Mouse (Mus musculus) midbrain, embryonic 15.5 days (tissue): Measurements from ENCODE around the gene Gpc1. TPM values are rescaled to one million over a fixed set of nuclear protein-coding genes. Genes with fewer than 3 reads are reported as not detected.

ENCODE experiments used
- ATAC-seq: fragments of 200-750 bp; cut with Nextera tagmentation; replicated peaks from 2 replicates; pipeline ENCODE4 v1.8.0; 2017; ENCODE audit warnings: moderate TSS enrichment
- H3K27ac ChIP-seq: fragments of 300-500 bp; sonication (generic); 2 replicates; pipeline ENCODE4 v1.5.1; 2015; ENCODE audit warnings: mild to moderate bottlenecking, inconsistent platforms
- H3K27me3 ChIP-seq: fragments of 300-500 bp; sonication (generic); replicated peaks from 2 replicates; pipeline ENCODE4 v1.6.1; 2015; ENCODE audit warnings: inconsistent platforms
- H3K36me3 ChIP-seq: fragments of 300-500 bp; sonication (generic); replicated peaks from 2 replicates; pipeline ENCODE4 v1.6.1; 2015; ENCODE audit warnings: inconsistent platforms
- H3K4me1 ChIP-seq: fragments of 300-500 bp; sonication (generic); 2 replicates; pipeline ENCODE4 v1.6.1; 2015; ENCODE audit warnings: inconsistent platforms
- H3K4me2 ChIP-seq: fragments of 300-500 bp; sonication (generic); 2 replicates; pipeline ENCODE4 v1.6.1; 2015; ENCODE audit warnings: inconsistent platforms, mild to moderate bottlenecking, moderate library complexity
- H3K4me3 ChIP-seq: fragments of 300-500 bp; sonication (generic); 2 replicates; pipeline ENCODE4 v1.5.1; 2015; ENCODE audit warnings: mild to moderate bottlenecking, inconsistent platforms
- H3K9ac ChIP-seq: fragments of 300-500 bp; sonication (generic); 2 replicates; pipeline ENCODE4 v1.6.1; 2015; ENCODE audit warnings: mild to moderate bottlenecking, inconsistent platforms
- H3K9me3 ChIP-seq: fragments of 300-500 bp; sonication (generic); 2 replicates; pipeline ENCODE4 v1.6.1; 2016; ENCODE audit warnings: inconsistent platforms
- WGBS: fragments of 180-500 bp; shearing (Covaris S2); methylation state at CpG from one replicate; pipeline ENCODE4 v1.1.7; 2015; ENCODE audit warnings: mixed read lengths; 5-methylcytosine and 5-hydroxymethylcytosine counted together
- polyA plus RNA-seq: library from polyadenylated mRNA; unstranded; fragments of >200 nt; fragmentation: Nextera tagmentation; extraction: Ambion mirVana; gene quantifications from 2 replicates; pipeline ENCODE4 v1.2.1, GENCODE M21; 2015

Gpc1 gene
- 62.3 and 66.1 TPM in 2 replicates for polyA plus RNA-seq

DNA sequence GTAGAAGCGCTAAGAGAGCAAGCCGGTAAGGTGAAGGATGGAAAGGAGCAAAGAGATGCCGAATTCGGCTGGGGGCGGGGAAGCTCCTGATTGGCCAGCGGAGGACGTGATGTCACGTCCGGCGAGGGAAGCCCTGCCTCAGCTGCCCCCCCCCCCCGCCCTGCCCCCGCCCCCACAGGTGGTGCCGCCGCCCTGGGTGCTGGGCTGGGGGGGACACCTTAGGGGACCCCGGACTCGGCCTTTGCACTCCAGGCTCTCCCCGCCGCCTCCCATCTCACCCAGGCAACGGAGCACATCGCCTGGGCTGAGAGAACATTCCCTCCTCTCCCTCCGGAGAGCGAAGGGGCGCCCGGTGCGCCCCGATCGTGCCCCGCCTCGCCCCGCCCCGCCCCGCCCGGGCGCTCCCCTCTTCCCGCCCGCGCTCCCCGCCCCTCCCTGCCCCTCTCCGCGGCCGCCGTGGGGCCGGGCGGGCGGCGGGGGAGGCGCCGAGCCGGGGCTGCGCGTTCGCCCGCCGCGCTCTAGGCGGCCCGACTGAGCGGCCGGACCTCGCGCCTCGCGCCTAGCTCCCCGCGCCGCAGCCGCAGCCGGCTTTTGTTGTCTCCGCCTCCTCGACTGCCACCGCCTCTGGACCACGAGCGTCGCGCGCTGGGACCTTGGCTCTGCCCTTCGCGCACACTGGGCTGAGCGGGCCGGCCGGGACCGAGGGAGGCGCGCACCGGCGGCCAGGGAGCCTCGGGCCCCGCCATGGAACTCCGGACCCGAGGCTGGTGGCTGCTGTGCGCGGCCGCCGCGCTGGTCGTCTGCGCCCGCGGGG lies at the start of gene Gpc1:
Gene Gpc1, plus strand, starts transcription at position 458 of the 814 bp plus-strand sequence.
- no peaks in the 10 kb centered on the region for H3K36me3 ChIP-seq
- no peaks in the 10 kb centered on the region for H3K9me3 ChIP-seq
- peak within 1 kb of the TSS; percentile 93 for H3K27ac ChIP-seq
- peaks cover 37% of the 10 kb centered on the region for H3K4me1 ChIP-seq
- peak within 1 kb of the TSS; percentile 94 for H3K9ac ChIP-seq
- H3K27me3 ChIP-seq: 0 out of 2 replicates have a peak, but pooled peaks cover 2% of the 10 kb centered on the region
- H3K4me2 ChIP-seq: peak within 1 kb of the TSS; percentile 81
- WGBS: under 1% methylated on average over 67 of the region's 99 CpGs
- H3K4me3 ChIP-seq: peak within 1 kb of the TSS; percentile 81
- ATAC-seq: peak; percentile 86

DNA sequence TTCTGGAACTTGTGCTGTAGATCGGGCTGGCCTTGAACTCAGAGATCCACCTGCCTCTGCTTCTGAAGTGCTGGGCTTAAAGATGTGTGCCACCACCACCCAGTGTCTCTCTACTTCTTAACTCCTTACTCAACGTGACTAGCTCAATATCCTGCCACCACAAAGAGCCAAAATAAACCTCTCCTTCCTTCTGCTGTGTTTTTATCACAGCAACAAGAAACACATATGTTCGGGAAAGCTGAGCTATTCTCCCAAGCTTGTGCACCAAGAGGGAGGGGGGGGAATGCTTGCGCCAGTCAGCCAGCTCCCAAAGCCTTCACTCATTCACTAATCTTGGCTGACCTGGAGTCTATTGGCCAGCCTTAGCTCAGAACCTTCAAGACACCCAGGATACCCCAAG lies 49.6 kb upstream of the Gpc1 start:
- no peaks in the 10 kb centered on the region for H3K36me3 ChIP-seq
- H3K27ac ChIP-seq: no peak overlapping the region
- no peaks in the 10 kb centered on the region for H3K9me3 ChIP-seq
- H3K27me3 ChIP-seq: no peaks in the 10 kb centered on the region
- no peak overlapping the region for H3K4me2 ChIP-seq
- H3K9ac ChIP-seq: no peak overlapping the region
- no peak overlapping the region for H3K4me3 ChIP-seq
- no peaks in the 10 kb centered on the region for H3K4me1 ChIP-seq
- WGBS: 83% methylated on average over 4 of the region's 4 CpGs
- ATAC-seq: no peak

DNA sequence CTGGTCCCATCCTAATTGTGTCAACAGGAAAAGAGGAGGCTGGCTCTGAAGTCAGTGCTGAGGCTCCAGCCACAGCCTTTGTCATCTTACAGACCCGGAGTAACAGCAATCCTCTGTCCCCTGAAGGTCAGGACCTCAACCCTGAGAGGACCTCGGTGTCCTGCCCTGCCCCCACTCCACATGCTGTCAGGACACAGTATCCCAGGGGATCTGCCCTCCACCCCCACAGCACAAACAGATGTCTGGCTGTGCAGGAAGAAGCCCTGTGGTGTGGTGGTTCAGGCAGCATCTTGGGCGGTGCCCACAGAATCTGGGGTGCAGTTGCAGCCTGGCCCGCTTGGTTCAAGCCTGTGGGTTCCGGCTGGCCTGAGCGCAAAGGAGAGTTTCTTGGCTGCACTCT lies 48.9 kb upstream of the Gpc1 start:
- Histone ChIP-seq H3K9ac (no peak overlapping the region), H3K4me1 (no peaks in the 10 kb centered on the region), H3K4me2 (no peak overlapping the region), H3K9me3 (no peaks in the 10 kb centered on the region), H3K27me3 (no peaks in the 10 kb centered on the region), H3K4me3 (no peak overlapping the region), H3K27ac (no peak overlapping the region), H3K36me3 (no peaks in the 10 kb centered on the region)
- 62% methylated on average over 6 of the region's 6 CpGs for WGBS
- ATAC-seq: no peak

DNA sequence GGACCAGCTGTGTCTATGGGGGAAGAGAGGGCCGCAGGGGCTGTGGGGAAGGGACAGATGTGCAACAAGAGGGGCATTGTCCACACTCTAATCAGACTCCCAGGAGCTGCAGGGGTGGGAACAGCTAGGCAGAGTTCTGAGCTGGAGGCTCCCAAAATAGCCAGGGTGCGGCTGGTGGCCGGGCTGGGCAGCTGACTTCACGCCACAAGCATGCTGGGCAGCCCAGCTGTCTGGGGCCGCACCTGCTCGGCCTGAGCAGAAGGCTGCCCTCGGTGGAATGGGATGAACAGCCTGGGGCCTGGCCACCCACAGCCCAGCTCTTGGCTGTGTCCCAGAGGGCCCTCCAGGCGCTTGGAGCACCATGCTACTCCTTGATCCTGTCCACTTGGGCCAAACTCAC lies 44.2 kb upstream of the Gpc1 start:
- no peak overlapping the region for H3K27ac ChIP-seq
- 65% methylated on average over 8 of the region's 8 CpGs for WGBS
- no peaks in the 10 kb centered on the region for H3K27me3 ChIP-seq
- H3K4me3 ChIP-seq: no peak overlapping the region
- H3K4me1 ChIP-seq: peaks cover 10% of the 10 kb centered on the region; the same call in 1 of the 2 replicates
- no peaks in the 10 kb centered on the region for H3K9me3 ChIP-seq
- no peak overlapping the region for H3K9ac ChIP-seq
- no peaks in the 10 kb centered on the region for H3K36me3 ChIP-seq
- no peak overlapping the region for H3K4me2 ChIP-seq
- ATAC-seq: no peak

DNA sequence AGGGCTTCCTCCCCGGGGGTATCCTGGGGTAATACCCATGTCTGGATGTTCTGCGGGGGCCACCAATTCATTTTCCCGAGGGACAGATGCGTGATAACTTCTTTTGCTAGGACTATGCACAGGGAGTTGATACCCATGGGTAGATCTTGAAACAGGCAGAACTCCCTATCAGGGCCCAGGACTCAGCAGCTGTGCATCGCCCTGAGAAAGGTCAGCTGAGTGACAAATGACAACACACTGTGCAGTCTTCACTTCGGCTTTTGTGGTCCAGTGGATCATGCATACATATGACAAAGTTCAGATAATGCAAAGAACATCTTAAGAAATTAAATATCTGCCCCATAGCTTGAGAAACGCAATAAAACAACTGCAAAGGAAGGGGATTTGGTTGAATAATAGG lies 43.4 kb upstream of the Gpc1 start:
- 89% methylated on average over 7 of the region's 7 CpGs for WGBS
- no peak for ATAC-seq

DNA sequence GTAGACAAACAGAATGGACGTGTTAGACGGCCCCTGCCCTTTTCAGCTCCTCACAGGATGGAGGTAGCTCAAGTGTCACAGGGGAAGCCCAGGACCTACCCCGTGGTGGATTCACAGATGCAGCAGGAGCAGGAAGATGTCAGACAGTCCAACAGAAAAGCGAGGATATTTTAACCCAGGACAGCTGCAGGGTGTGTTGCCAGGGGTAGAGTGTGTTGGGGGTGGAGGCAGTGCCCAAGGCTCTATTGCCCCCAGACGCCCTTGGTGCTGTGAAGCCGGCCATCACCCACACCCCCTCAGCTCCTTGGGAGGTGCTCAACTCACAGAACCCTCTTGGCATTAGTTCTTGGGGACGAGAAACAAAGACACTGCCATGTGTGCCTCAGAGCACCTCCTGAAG lies 40.8 kb upstream of the Gpc1 start:
- Histone ChIP-seq H3K9me3 (no peaks in the 10 kb centered on the region), H3K27ac (no peak overlapping the region), H3K27me3 (no peaks in the 10 kb centered on the region), H3K36me3 (no peaks in the 10 kb centered on the region), H3K9ac (no peak overlapping the region), H3K4me3 (no peak overlapping the region), H3K4me2 (peak overlapping the region; percentile 22), H3K4me1 (peaks cover 10% of the 10 kb centered on the region; the same call in 1 of the 2 replicates)
- WGBS: 35% methylated on average over 7 of the region's 7 CpGs
- ATAC-seq: 0 out of 2 replicates have a peak, but pooled peaks have one; percentile 27

More for the DNA sequence above, 43.4 kb upstream of the Gpc1 start:
- H3K4me3 ChIP-seq: no peak overlapping the region
- no peaks in the 10 kb centered on the region for H3K27me3 ChIP-seq
- H3K27ac ChIP-seq: no peak overlapping the region
- H3K4me1 ChIP-seq: peaks cover 10% of the 10 kb centered on the region; the same call in 1 of the 2 replicates
- no peak overlapping the region for H3K4me2 ChIP-seq
- no peaks in the 10 kb centered on the region for H3K9me3 ChIP-seq
- H3K9ac ChIP-seq: no peak overlapping the region
- no peaks in the 10 kb centered on the region for H3K36me3 ChIP-seq

DNA sequence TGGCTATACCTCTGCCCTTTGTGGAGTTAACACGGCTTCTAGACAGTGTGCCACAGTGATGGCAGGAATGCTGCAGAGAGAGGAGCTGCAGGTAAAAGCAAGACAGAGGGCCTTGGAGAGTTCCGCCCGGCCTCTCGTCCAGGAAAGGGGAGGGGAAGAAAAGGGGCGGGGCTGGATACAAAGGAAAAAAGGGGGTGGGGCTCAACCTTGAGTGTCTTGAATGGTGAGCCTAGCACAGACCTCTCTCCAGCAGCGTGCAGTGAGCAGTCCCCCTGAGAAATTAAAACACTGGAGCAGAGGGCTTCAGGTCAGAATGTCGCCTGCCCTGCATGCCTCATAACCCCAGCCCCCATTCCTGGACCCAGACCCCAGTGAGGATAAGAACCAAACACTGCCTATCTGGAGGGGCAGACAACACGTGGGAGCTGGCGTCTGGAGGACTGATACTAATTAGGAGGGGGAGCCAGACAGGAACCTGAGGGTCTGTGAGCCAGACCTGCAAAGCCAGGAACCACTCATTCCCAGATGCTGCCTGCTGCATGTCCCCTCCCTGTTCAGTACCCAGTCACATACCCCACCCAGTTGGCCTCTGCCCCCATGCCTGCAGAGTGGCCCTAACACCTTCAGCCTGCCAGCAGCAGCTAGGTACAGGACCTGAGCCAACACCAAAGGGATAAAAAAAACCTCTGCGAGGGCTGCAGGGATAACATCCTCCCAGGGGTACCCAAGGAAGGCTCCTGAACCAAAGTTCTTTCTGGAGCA lies 40.2 kb upstream of the Gpc1 start:
- no peaks in the 10 kb centered on the region for H3K36me3 ChIP-seq
- H3K27me3 ChIP-seq: no peaks in the 10 kb centered on the region
- no peak overlapping the region for H3K27ac ChIP-seq
- WGBS: 4% methylated on average over 10 of the region's 10 CpGs
- no peak overlapping the region for H3K9ac ChIP-seq
- no peak; the same call in 1 of the 2 replicates for ATAC-seq
- no peaks in the 10 kb centered on the region for H3K9me3 ChIP-seq
- peaks cover 10% of the 10 kb centered on the region; the same call in 1 of the 2 replicates for H3K4me1 ChIP-seq
- no peak overlapping the region for H3K4me3 ChIP-seq
- H3K4me2 ChIP-seq: peak overlapping the region; percentile 22

DNA sequence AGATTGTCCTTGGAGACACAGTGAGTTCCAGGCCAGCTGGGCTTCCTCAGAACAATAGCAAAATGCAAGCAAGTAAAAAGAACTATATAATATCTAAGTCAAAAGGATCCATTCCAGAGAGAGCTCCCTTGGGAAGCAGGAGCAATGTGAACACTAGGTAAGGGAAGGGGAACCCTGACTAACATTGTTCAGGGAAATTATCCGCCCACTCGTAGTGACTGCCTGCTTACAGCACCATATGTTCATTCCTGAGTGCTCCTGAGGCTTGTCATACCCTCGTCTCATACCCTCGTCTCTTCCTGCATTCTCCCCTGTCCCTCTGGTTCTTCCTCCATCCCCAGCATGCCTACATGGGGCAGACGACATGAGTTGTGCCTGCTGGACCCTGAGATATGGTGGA lies 37.7 kb upstream of the Gpc1 start:
- Histone ChIP-seq H3K9me3 (no peaks in the 10 kb centered on the region), H3K36me3 (no peaks in the 10 kb centered on the region), H3K27me3 (no peaks in the 10 kb centered on the region), H3K27ac (no peak overlapping the region), H3K9ac (no peak overlapping the region), H3K4me2 (no peak overlapping the region), H3K4me1 (peaks cover 10% of the 10 kb centered on the region; the same call in 1 of the 2 replicates), H3K4me3 (no peak overlapping the region)
- 76% methylated on average over 5 of the region's 5 CpGs for WGBS
- no peak for ATAC-seq

DNA sequence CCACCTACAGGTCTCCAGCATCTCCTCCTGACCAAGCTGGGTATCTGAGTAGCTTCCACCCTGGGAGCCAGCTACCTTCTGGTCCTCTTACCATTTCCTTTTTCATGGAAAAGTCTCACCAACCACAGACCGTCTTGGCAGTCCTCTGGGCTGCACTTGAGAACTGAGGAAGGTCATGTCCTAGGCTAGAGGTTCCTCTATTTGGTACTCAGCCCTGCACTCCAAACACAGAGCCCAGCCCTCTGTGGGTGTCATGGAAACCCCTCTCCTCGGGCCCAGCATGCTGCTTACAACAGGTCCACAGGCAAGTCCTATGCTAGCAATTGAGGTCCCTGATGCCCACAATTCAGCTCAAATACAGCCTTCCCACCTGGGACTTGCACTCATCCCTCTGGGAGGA lies 33.0 kb upstream of the Gpc1 start:
- H3K36me3 ChIP-seq: no peaks in the 10 kb centered on the region
- no peaks in the 10 kb centered on the region for H3K27me3 ChIP-seq
- no peak overlapping the region for H3K4me2 ChIP-seq
- no peak for ATAC-seq
- no peaks in the 10 kb centered on the region for H3K9me3 ChIP-seq
- 84% methylated on average over 2 of the region's 2 CpGs for WGBS
- H3K4me1 ChIP-seq: no peaks in the 10 kb centered on the region
- H3K27ac ChIP-seq: no peak overlapping the region
- no peak overlapping the region for H3K9ac ChIP-seq
- no peak overlapping the region for H3K4me3 ChIP-seq

DNA sequence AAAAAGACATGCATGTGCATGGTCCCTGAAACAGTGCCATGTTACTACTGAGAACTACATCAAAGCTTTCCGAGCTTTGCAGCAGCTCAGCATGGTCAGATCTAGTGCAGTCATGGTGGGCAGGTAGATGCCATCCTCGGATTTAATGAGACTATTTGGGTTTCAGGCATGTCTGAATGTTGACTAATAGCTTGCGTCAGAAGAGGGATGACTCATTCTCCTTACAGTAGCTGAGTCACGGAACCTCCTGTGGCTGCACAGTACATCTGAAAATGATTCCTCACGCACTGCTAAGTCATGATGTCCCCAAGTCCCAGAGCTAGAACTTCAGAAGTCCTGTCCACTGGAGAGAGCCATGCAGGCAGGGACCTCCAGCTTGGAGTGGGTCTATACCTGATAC lies 31.8 kb upstream of the Gpc1 start:
- Histone ChIP-seq H3K27me3 (no peaks in the 10 kb centered on the region), H3K4me2 (no peak overlapping the region), H3K27ac (no peak overlapping the region), H3K4me3 (no peak overlapping the region), H3K9ac (no peak overlapping the region), H3K9me3 (no peaks in the 10 kb centered on the region), H3K36me3 (no peaks in the 10 kb centered on the region), H3K4me1 (no peaks in the 10 kb centered on the region)
- WGBS: 86% methylated on average over 5 of the region's 5 CpGs
- ATAC-seq: no peak

DNA sequence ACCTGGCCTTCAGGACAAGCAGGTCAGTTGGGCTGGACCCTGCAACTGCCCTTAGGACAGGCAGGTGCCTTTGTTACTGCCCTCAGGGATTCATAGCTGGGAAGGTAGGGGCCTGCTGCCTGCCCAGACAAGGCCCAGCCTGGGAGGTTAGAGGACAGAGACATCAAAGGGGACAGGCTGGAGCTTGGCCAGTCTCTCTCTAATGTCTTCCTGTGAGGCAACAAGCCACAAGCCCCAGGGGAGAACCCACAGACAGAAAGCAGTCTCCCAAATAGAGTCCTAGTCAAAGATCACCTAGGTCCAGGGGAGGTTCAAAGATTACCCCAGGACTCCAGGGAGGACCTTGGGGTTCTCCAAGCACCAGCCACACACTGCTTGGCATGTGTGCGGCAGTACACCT lies 29.1 kb upstream of the Gpc1 start:
- WGBS: 93% methylated on average over 1 of the region's 1 CpGs
- Histone ChIP-seq H3K9me3 (no peaks in the 10 kb centered on the region), H3K9ac (no peak overlapping the region), H3K36me3 (no peaks in the 10 kb centered on the region), H3K27ac (no peak overlapping the region), H3K4me3 (no peak overlapping the region), H3K4me2 (no peak overlapping the region), H3K27me3 (no peaks in the 10 kb centered on the region), H3K4me1 (no peaks in the 10 kb centered on the region)
- ATAC-seq: no peak

DNA sequence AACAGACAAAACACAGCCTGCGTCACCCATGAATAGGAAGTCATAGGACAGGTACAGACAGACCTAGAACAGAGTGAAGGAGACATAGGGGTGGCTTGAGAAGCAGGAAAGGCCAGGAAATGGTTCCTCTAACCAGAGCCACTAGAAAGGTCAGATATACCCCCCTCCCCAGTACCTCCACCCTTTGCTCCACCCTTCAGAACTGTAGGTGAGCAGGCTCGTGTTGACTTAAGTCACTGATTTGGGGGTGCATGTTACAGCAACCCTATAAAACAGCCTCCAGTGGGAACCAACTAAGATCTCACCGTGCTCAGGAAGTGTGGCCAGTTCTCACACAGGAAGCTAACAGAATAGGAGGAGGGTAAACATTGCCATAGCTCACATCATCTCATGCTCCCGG lies 28.1 kb upstream of the Gpc1 start:
- Histone ChIP-seq H3K27me3 (no peaks in the 10 kb centered on the region), H3K4me2 (no peak overlapping the region), H3K27ac (no peak overlapping the region), H3K4me1 (no peaks in the 10 kb centered on the region), H3K36me3 (no peaks in the 10 kb centered on the region), H3K4me3 (no peak overlapping the region), H3K9me3 (no peaks in the 10 kb centered on the region), H3K9ac (no peak overlapping the region)
- 89% methylated on average over 4 of the region's 4 CpGs for WGBS
- no peak for ATAC-seq
